Mouse (Mus musculus): ENCODE data around the gene Pak7. TPM values are rescaled to one million over a fixed set of nuclear protein-coding genes. Genes with fewer than 3 reads are reported as not detected.

Pak7 gene
- polyA plus RNA-seq, 1 experiment from 2014 or later: 1.9 TPM

GRCm38 (mm10) chr2:136149530-136149929 is 238.2 kb downstream of the Pak7 start:
- no peak overlapping the region for H3K9ac ChIP-seq
- peak; percentile 30; the same call in 1 of the 2 replicates for ATAC-seq (replicated peaks; ENCODE audit: low FRiP score)
- 25% methylated on average over 4 of the region's 4 CpGs for WGBS

GRCm38 (mm10) chr2:136148999-136149398 is 238.8 kb downstream of the Pak7 start:
- Histone ChIP-seq H3K9ac (no peak overlapping the region), H3K9me3 (replicated peaks) (no peaks in the 10 kb centered on the region), H3K36me3 (no peaks in the 10 kb centered on the region), H3K27me3 (0 out of 2 replicates have a peak, but pooled peaks cover 3% of the 10 kb centered on the region), H3K4me2 (peak overlapping the region; percentile 38; the same call in 1 of the 2 replicates), H3K27ac (no peak overlapping the region), H3K4me3 (replicated peaks) (no peak overlapping the region), H3K4me1 (no peaks in the 10 kb centered on the region)
- WGBS: 3% methylated on average over 6 of the region's 6 CpGs
- peak; percentile 94 for ATAC-seq (replicated peaks; ENCODE audit: low FRiP score)

More at GRCm38 (mm10) chr2:136149530-136149929, 238.2 kb downstream of the Pak7 start:
- Histone ChIP-seq H3K27me3 (0 out of 2 replicates have a peak, but pooled peaks cover 3% of the 10 kb centered on the region), H3K4me3 (replicated peaks) (no peak overlapping the region), H3K9me3 (replicated peaks) (no peaks in the 10 kb centered on the region), H3K36me3 (no peaks in the 10 kb centered on the region), H3K4me2 (peak overlapping the region; percentile 36; the same call in 1 of the 2 replicates), H3K27ac (no peak overlapping the region), H3K4me1 (no peaks in the 10 kb centered on the region)

DNA sequence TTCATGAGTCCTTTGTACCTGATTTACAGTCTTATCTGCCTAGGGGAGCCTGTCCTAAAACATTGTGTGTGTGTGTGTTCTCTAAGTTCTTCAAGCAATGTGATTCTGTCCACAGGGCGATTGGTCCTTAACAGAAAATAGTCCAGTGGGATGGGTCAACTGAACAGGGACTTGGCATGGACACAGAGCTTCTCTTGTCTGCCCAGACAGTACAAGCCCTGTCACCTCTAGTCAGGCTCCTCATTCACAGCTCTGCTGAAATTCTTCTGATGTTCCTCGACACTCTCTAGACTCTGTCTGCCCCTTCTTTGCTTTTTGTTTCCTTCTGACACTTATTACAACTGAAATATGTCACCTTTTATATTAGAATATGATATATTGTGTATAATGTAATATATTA is 247.0 kb downstream of the Pak7 start:
- H3K36me3 ChIP-seq: no peaks in the 10 kb centered on the region
- no peak overlapping the region for H3K9ac ChIP-seq
- 63% methylated on average over 2 of the region's 2 CpGs for WGBS
- no peak overlapping the region for H3K4me2 ChIP-seq
- no peak overlapping the region for H3K27ac ChIP-seq
- H3K9me3 ChIP-seq (replicated peaks): no peaks in the 10 kb centered on the region
- no peak overlapping the region for H3K4me3 ChIP-seq (replicated peaks)
- ATAC-seq (replicated peaks; ENCODE audit: low FRiP score): no peak
- H3K27me3 ChIP-seq: 0 out of 2 replicates have a peak, but pooled peaks cover 2% of the 10 kb centered on the region
- no peaks in the 10 kb centered on the region for H3K4me1 ChIP-seq

DNA sequence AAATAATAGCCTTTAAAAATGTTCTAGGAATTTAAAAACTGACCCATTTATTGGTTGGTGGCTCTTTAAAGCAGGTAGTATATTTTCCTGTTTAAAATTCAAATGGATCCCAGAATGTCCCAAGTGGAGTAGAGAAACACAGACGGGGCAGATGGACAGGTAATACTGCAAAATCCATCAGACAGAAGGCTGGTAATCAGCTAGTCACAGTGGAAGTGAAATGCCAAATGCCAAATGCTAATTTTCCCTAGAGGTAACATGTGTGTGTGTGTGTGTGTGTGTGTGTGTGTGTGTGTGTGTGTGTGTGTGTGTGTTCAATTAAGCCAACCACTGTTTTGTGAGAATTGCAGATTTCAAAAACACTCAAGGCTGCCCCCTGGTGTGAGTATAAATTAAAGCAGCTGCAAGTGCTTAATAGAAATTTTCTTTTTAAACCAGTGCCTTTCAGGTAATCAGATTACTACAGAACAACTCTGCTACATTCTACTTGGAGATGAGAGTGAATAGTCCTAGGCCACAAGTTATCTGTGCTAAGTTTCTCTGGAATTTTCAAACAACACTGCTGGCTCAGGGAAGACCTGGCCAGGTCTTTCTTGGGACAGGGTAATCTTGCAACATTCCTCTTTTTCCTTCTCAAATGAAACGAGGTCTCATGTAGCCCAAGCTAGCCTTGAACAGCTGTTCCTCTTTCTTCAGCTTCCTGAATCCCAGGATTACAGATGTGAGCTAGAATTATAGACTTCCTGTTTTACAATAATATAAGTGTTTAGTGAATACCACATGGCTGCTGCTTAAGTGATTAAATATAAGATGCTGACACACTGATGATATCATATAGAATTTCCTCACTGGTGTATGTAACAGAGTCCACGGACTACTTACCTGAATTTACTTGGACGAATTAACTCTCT is 248.4 kb downstream of the Pak7 start:
- ATAC-seq (replicated peaks; ENCODE audit: low FRiP score): no peak

DNA sequence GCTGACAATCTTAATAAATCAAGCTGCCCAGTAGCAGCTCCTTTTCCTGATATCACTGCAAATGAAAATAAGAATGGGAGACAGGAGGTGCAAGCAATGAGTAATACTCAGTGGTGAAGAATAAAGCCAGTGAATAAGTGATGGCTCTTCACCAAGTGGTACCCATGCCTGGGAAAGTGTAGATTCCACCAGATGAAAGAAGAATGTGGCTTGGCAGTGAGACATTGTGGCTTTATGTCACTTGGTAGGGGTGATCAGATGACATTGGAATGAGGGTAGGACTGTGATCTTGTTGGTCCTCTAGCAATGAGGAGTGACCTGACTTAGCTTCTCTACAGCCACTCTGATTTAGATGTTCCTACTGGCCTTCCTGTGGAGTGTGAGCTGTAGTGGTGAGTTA is 249.3 kb downstream of the Pak7 start:
- Histone ChIP-seq H3K27me3 (0 out of 2 replicates have a peak, but pooled peaks cover 2% of the 10 kb centered on the region), H3K36me3 (no peaks in the 10 kb centered on the region), H3K4me3 (replicated peaks) (no peak overlapping the region), H3K9ac (no peak overlapping the region), H3K4me1 (no peaks in the 10 kb centered on the region), H3K9me3 (replicated peaks) (no peaks in the 10 kb centered on the region), H3K4me2 (no peak overlapping the region), H3K27ac (no peak overlapping the region)
- ATAC-seq (replicated peaks; ENCODE audit: low FRiP score): no peak

More for the DNA sequence above, 248.4 kb downstream of the Pak7 start:
- Histone ChIP-seq H3K9ac (no peak overlapping the region), H3K27me3 (0 out of 2 replicates have a peak, but pooled peaks cover 2% of the 10 kb centered on the region), H3K27ac (no peak overlapping the region), H3K4me3 (replicated peaks) (no peak overlapping the region), H3K4me1 (no peaks in the 10 kb centered on the region), H3K9me3 (replicated peaks) (no peaks in the 10 kb centered on the region), H3K4me2 (no peak overlapping the region), H3K36me3 (no peaks in the 10 kb centered on the region)
- 48% methylated on average over 4 of the region's 4 CpGs for WGBS

DNA sequence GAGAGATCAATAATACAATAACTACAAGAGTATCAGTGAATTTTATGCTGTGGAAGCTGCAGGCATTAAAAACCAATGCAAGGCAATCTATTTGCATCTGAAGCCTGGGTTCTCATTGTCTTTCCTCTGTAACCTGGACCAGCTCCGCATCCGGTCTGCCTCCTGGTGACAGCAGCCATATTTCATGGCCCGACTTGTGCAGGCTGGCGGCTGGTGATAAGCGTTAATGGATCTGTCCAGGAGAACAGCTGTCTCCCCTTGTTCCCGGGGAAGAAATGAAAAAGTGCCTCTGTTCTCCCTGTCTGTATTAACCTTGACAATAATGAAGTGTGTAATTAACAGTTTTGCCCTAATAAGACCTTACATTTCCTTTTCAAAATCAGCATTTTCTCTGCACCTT is 265.9 kb downstream of the Pak7 start:
- no peak overlapping the region for H3K27ac ChIP-seq
- H3K9me3 ChIP-seq (replicated peaks): no peaks in the 10 kb centered on the region
- ATAC-seq (replicated peaks; ENCODE audit: low FRiP score): peak; percentile 84
- no peak overlapping the region for H3K4me2 ChIP-seq
- no peak overlapping the region for H3K4me3 ChIP-seq (replicated peaks)
- 2% methylated on average over 6 of the region's 6 CpGs for WGBS
- peaks cover 10% of the 10 kb centered on the region; the same call in 1 of the 2 replicates for H3K4me1 ChIP-seq
- no peaks in the 10 kb centered on the region for H3K27me3 ChIP-seq
- H3K9ac ChIP-seq: no peak overlapping the region
- H3K36me3 ChIP-seq: no peaks in the 10 kb centered on the region

DNA sequence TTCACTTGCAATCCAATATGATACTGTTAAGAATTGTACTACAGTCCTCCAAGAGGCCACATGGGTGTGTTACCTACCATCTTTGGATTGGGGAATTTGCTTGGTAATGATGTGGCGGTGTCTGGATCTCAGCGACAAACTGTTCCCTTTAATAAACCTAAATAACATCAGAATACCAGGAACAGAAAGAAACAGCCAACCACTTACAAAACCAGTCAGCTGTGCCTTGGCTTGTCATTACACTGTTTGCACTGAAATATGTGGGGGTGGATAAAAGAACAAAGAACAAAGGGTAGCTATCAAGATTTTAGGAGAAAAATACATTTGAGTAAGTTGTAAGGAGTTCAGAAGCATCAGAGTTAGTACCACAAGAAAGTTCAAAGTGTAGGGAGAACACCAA is 269.8 kb downstream of the Pak7 start:
- no peak for ATAC-seq (replicated peaks; ENCODE audit: low FRiP score)
- 88% methylated on average over 2 of the region's 2 CpGs for WGBS

DNA sequence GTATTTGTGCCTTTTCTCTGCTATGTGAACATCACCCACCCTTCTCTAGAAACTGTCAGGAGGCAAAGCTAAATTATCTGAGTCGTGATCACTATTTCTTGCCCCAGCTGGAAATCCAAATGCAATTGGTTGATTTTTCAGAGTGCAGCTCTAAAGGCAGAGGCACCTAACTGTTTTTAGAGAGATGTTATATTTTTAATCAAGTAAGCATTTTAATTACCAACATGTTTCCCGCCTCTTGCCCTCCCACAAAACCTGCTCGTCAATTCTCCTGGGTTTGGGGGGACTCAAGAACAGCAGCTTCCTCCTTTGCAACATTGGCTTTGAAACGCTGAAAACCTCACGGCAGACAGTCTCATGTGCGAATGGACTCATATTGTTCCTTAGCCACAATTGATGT is 274.4 kb downstream of the Pak7 start:
- Histone ChIP-seq H3K27ac (no peak overlapping the region), H3K36me3 (no peaks in the 10 kb centered on the region), H3K9ac (no peak overlapping the region), H3K4me1 (peaks cover 8% of the 10 kb centered on the region), H3K27me3 (no peaks in the 10 kb centered on the region), H3K4me3 (replicated peaks) (no peak overlapping the region), H3K4me2 (no peak overlapping the region), H3K9me3 (replicated peaks) (no peaks in the 10 kb centered on the region)
- 81% methylated on average over 6 of the region's 6 CpGs for WGBS
- ATAC-seq (replicated peaks; ENCODE audit: low FRiP score): no peak

More for the DNA sequence above, 269.8 kb downstream of the Pak7 start:
- H3K4me3 ChIP-seq (replicated peaks): no peak overlapping the region
- no peak overlapping the region for H3K27ac ChIP-seq
- H3K4me1 ChIP-seq: peaks cover 10% of the 10 kb centered on the region; the same call in 1 of the 2 replicates
- H3K27me3 ChIP-seq: no peaks in the 10 kb centered on the region
- H3K9me3 ChIP-seq (replicated peaks): no peaks in the 10 kb centered on the region
- H3K4me2 ChIP-seq: no peak overlapping the region
- no peaks in the 10 kb centered on the region for H3K36me3 ChIP-seq
- H3K9ac ChIP-seq: no peak overlapping the region

DNA sequence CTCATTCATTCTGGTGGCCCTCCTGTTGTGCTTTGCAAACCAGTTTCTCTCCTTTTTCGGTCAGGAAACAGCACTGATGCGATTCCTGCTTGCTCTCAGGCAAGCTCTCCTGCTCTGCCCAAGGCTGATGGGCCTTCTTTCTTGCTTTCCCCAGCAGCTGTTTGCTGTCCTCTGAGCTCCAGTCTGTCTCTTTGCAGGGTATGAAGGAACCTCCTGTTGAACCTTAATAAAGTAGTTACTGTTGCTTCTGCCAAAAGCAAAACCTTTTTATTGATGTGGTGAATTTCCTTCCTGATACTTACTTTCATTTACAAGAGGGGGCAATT is 278.8 kb downstream of the Pak7 start:
- Histone ChIP-seq H3K27me3 (no peaks in the 10 kb centered on the region), H3K4me3 (replicated peaks) (no peak overlapping the region), H3K4me1 (peaks cover 12% of the 10 kb centered on the region), H3K36me3 (no peaks in the 10 kb centered on the region), H3K4me2 (no peak overlapping the region), H3K27ac (no peak overlapping the region), H3K9me3 (replicated peaks) (no peaks in the 10 kb centered on the region), H3K9ac (no peak overlapping the region)
- 18% methylated on average over 2 of the region's 2 CpGs for WGBS
- ATAC-seq (replicated peaks; ENCODE audit: low FRiP score): no peak

DNA sequence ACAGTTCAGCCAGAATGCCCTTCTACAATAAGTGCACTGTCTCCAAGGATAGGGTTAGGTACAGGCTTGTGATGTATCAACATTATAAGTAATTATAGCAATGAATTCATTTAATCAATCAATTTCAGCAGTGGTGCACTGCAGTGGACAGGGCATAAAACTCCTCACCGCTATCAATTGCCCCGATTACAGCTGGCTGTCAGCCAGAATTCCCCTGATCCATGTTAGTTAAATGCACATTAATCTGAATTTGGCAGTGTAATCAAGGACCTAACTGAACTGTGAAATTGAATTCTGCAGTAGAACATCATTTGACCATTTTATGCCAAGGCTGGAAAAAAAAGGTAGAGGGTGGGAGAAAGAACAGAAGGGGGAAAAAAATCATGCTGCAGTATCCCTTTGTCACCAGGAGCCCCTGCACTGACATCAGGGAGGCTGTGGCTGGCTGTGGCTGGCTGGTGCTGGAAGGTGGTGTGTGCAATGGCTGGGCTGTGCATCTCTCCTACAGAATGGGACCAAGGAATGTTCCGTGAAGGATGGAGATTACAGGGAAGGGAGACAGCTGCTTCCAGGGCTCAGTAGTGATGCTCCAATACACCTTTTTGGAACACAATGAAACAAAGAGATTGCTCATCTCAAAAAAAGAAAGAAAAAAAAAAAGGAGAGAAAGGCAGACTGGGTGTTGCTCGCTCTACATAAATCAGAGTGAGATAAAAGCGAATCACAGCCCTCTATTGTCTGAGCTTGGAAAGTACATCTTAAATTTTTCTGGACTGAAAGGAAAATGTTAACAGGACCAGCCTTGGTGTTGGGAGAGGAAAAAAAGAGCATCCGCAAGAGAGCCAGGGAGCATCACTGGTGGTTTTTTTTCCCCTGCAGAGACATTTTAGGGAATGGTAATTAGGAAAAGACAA is 279.4 kb downstream of the Pak7 start:
- peaks cover 12% of the 10 kb centered on the region for H3K4me1 ChIP-seq
- H3K4me3 ChIP-seq (replicated peaks): no peak overlapping the region
- no peak overlapping the region for H3K9ac ChIP-seq
- H3K27me3 ChIP-seq: no peaks in the 10 kb centered on the region
- no peaks in the 10 kb centered on the region for H3K36me3 ChIP-seq
- no peak overlapping the region for H3K27ac ChIP-seq
- ATAC-seq (replicated peaks; ENCODE audit: low FRiP score): peak; percentile 83
- WGBS: 24% methylated on average over 6 of the region's 6 CpGs
- H3K9me3 ChIP-seq (replicated peaks): no peaks in the 10 kb centered on the region
- no peak overlapping the region for H3K4me2 ChIP-seq

DNA sequence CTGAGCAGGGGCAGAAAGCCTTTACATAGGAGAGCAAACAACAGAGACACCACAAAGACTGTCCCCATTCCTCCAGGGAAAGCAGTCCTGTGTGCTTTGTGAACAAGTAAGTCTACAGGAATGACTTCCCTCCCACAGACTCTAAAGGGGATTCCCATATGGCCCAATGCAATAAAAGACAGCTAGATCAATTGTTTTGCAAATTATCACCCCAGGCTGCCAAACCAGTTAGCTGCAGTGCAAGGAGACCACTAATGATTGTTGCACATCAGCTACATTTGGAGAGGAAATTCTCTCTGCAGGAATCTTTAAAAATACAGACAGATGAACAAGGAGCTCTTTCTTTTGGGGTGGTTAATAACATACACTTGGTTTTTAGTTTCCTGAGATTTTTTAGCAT is 280.2 kb downstream of the Pak7 start:
- no peaks in the 10 kb centered on the region for H3K27me3 ChIP-seq
- no peaks in the 10 kb centered on the region for H3K36me3 ChIP-seq
- no peak overlapping the region for H3K4me3 ChIP-seq (replicated peaks)
- no peak overlapping the region for H3K9ac ChIP-seq
- peaks cover 12% of the 10 kb centered on the region for H3K4me1 ChIP-seq
- no peaks in the 10 kb centered on the region for H3K9me3 ChIP-seq (replicated peaks)
- H3K4me2 ChIP-seq: no peak overlapping the region
- ATAC-seq (replicated peaks; ENCODE audit: low FRiP score): no peak
- H3K27ac ChIP-seq: no peak overlapping the region

DNA sequence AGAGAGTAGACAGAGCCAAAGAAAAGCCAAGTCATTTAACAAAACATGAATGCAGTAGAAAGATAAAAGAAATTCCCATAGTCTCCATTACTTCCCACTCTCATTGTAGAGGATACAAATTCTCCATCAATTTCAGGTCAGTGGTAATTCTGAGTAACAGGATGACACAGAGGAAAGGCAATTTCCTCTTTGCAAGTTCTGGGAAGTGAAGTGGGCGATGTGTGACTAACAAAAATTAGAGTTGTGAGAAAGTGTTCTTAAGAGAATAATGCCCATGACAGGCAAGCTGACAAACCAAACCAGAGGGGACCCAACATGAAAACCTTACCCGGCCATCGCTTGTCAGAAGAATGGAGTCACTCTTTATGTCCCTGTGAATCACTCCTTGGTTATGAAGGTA is 290.6 kb downstream of the Pak7 start:
- Histone ChIP-seq H3K36me3 (no peaks in the 10 kb centered on the region), H3K4me1 (peaks cover 7% of the 10 kb centered on the region), H3K4me2 (no peak overlapping the region), H3K9me3 (replicated peaks) (no peaks in the 10 kb centered on the region), H3K27me3 (no peaks in the 10 kb centered on the region), H3K4me3 (replicated peaks) (no peak overlapping the region), H3K27ac (no peak overlapping the region), H3K9ac (no peak overlapping the region)
- 81% methylated on average over 3 of the region's 3 CpGs for WGBS
- no peak for ATAC-seq (replicated peaks; ENCODE audit: low FRiP score)
